Mouse (Mus musculus) hindbrain, embryonic 15.5 days (tissue): ENCODE results near the gene Ppard. TPM values are rescaled to one million over a fixed set of nuclear protein-coding genes. Genes with fewer than 3 reads are reported as not detected.

Experiments
- ATAC-seq: fragments of 200-750 bp; cut with Nextera tagmentation; 2 replicates; pipeline ENCODE4 v1.8.0; 2017; ENCODE audit warnings: low read depth, moderate number of reproducible peaks, moderate TSS enrichment; ENCODE audit not compliant: low FRiP score
- H3K27ac ChIP-seq: fragments of 300-500 bp; sonication (generic); replicated peaks from 2 replicates; pipeline ENCODE4 v1.5.1; 2015; ENCODE audit warnings: mild to moderate bottlenecking, inconsistent platforms
- H3K27me3 ChIP-seq: fragments of 300-500 bp; sonication (generic); 2 replicates; pipeline ENCODE4 v1.6.1; 2015; ENCODE audit warnings: control low read depth, inconsistent platforms
- H3K36me3 ChIP-seq: fragments of 300-500 bp; sonication (generic); 2 replicates; pipeline ENCODE4 v1.6.1; 2015; ENCODE audit warnings: control low read depth, inconsistent platforms
- H3K4me1 ChIP-seq: fragments of 300-500 bp; sonication (generic); replicated peaks from 2 replicates; pipeline ENCODE4 v1.6.1; 2015; ENCODE audit warnings: control low read depth, inconsistent platforms
- H3K4me2 ChIP-seq: fragments of 300-500 bp; sonication (generic); 2 replicates; pipeline ENCODE4 v1.6.1; 2015; ENCODE audit warnings: moderate library complexity, mild to moderate bottlenecking, inconsistent platforms
- H3K4me3 ChIP-seq: fragments of 300-500 bp; sonication (generic); 2 replicates; pipeline ENCODE4 v1.5.1; 2015; ENCODE audit warnings: mild to moderate bottlenecking, inconsistent platforms
- H3K9ac ChIP-seq: fragments of 300-500 bp; sonication (generic); 2 replicates; pipeline ENCODE4 v1.6.1; 2015; ENCODE audit warnings: inconsistent platforms
- H3K9me3 ChIP-seq: fragments of 300-500 bp; sonication (generic); 2 replicates; pipeline ENCODE4 v1.6.1; 2016; ENCODE audit warnings: control low read depth, inconsistent platforms
- WGBS: fragments of 180-500 bp; shearing (Covaris S2); methylation state at CpG from one replicate; pipeline ENCODE4 v1.1.7; 2015; 5-methylcytosine and 5-hydroxymethylcytosine counted together
- polyA plus RNA-seq: library from polyadenylated mRNA; unstranded; fragments of >200 nt; fragmentation: Nextera tagmentation; extraction: Ambion mirVana; gene quantifications from 2 replicates; pipeline ENCODE4 v1.2.1, GENCODE M21; 2015

Ppard gene
- polyA plus RNA-seq, 1 experiment from 2014 or later: 2.2 TPM

DNA sequence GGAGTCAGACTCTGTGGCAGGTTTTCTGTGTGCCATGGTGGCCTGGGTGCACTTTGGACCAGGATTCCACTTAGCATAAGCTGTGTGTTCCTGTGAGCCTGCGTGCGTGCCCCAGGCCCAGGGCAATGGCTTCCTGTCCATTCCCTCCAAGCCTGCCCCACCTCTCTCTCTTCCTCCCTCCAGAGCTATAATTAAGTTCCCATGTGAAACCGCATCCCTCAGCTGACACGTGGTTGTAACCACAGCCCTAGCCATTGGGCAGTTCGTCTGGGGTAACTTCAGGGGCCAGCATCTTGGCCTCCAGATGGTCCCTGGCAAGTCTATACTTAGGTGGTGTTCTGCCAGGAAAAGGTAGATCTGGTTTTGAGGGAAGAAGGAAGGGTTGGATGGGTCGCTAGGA lies 15.1 kb downstream of the Ppard start:
- 67% methylated on average over 6 of the region's 6 CpGs for WGBS
- peaks cover 23% of the 10 kb centered on the region for H3K4me1 ChIP-seq
- ATAC-seq: no peak

DNA sequence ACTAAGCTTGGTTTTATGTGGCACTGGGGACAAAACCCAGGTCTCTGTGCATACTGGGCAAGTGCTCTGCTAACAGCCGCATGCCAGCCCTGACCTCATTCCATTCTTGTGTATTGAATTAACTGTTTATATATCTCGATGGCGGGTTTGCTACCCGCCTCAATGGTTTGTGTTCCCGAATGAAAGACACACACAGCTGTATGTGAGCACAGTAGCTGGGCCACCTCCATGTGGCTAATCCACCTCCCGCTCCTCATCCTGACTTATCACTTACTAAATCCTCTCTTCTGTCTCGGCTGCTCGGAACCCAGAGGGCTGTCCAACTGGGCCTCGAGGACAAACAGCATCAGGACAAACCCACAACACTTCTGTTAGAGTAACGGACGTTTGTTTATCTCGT lies 16.6 kb downstream of the Ppard start:
- Histone ChIP-seq H3K4me2 (no peak overlapping the region), H3K27ac (no peak overlapping the region), H3K4me3 (no peak overlapping the region), H3K4me1 (peaks cover 23% of the 10 kb centered on the region), H3K27me3 (no peaks in the 10 kb centered on the region), H3K9ac (no peak overlapping the region), H3K9me3 (no peaks in the 10 kb centered on the region), H3K36me3 (no peaks in the 10 kb centered on the region)
- 77% methylated on average over 12 of the region's 12 CpGs for WGBS
- ATAC-seq: no peak

More for the DNA sequence above, 15.1 kb downstream of the Ppard start:
- Histone ChIP-seq H3K4me3 (no peak overlapping the region), H3K9ac (no peak overlapping the region), H3K27ac (no peak overlapping the region), H3K27me3 (no peaks in the 10 kb centered on the region), H3K9me3 (no peaks in the 10 kb centered on the region), H3K36me3 (no peaks in the 10 kb centered on the region), H3K4me2 (no peak overlapping the region)

DNA sequence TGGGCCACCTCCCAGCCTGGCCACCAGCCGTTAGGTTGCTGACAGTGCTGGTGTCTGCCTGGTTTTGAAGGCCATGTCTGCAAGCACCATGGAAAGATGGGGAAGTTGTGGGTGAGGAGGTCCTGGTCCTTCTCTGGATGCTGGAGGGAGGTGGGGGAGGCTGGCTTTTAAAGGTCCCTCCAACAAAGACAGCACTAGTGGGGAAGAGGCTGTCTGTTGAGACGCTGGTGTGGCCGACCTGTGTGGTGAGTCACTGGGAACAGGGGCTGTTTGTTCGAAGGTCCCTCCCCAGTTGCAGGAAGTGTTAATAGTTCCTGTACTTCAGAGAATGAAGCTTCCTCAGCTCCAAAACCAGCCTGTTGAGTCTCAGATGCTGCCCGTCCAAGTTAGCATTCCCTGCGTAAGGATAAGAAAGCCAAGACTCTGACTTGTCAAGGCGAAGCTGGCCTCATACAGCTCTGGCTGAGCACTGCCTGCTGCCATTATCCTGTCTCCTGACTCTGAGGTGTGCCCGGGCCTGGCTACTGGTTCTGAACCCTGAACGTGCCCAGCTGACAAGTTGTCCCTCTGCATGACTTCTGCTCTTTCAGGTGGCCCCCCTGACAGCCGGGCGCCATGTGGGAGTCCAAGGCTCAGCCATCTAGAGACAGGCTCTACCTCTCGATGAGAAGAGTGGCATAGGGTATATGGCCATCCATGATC lies 19.2 kb downstream of the Ppard start:
- no peak for ATAC-seq
- no peak overlapping the region for H3K4me3 ChIP-seq
- H3K9me3 ChIP-seq: no peaks in the 10 kb centered on the region
- H3K4me1 ChIP-seq: peaks cover 23% of the 10 kb centered on the region
- no peaks in the 10 kb centered on the region for H3K27me3 ChIP-seq
- no peaks in the 10 kb centered on the region for H3K36me3 ChIP-seq
- H3K9ac ChIP-seq: no peak overlapping the region
- H3K4me2 ChIP-seq: no peak overlapping the region
- no peak overlapping the region for H3K27ac ChIP-seq
- 86% methylated on average over 12 of the region's 12 CpGs for WGBS

DNA sequence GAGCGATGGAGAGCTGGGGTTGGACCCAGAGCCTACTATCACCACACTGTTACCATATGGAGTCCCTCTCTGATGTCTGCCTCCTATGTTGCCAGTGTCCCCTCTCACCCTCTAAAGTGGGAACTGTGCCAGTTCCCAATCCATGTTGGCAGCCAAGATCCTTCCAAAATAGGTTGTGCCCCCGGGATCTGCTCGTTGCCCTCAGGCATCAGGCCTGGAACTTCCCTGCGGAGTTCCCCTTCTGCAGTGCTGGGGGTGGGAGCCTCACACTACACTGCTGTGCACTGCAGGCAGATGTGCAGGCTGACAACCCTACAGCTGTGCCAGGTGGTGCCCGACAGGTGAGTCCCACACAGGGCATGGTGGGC lies 19.8 kb downstream of the Ppard start:
- H3K4me1 ChIP-seq: peaks cover 23% of the 10 kb centered on the region
- no peak overlapping the region for H3K4me2 ChIP-seq
- no peak overlapping the region for H3K4me3 ChIP-seq
- H3K27ac ChIP-seq: no peak overlapping the region
- no peaks in the 10 kb centered on the region for H3K27me3 ChIP-seq
- no peak overlapping the region for H3K9ac ChIP-seq
- no peak for ATAC-seq
- H3K9me3 ChIP-seq: no peaks in the 10 kb centered on the region
- H3K36me3 ChIP-seq: no peaks in the 10 kb centered on the region
- WGBS: 67% methylated on average over 5 of the region's 5 CpGs

DNA sequence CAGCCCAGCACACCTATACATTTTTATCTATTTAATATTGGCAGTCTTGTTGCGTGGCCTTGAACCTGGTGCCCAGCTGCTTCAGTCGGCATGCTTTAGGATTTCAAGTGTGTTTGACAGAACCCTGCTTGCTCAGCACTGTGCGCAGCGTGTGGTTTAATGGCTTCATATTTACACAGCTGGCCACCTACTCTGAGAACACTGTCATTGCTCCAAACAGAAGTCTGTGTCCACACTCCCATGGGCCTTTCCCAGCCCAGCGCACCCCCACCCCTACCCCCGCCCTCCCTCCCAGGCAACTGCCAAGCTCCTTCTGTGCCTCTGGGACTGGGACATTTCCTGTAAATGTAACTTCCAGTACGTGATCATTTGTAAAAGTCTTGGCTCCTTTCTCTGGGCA lies 20.7 kb downstream of the Ppard start:
- 74% methylated on average over 7 of the region's 7 CpGs for WGBS
- Histone ChIP-seq H3K27me3 (no peaks in the 10 kb centered on the region), H3K4me1 (peaks cover 23% of the 10 kb centered on the region), H3K4me3 (no peak overlapping the region), H3K9ac (no peak overlapping the region), H3K4me2 (no peak overlapping the region), H3K27ac (no peak overlapping the region), H3K9me3 (no peaks in the 10 kb centered on the region), H3K36me3 (no peaks in the 10 kb centered on the region)
- no peak for ATAC-seq

DNA sequence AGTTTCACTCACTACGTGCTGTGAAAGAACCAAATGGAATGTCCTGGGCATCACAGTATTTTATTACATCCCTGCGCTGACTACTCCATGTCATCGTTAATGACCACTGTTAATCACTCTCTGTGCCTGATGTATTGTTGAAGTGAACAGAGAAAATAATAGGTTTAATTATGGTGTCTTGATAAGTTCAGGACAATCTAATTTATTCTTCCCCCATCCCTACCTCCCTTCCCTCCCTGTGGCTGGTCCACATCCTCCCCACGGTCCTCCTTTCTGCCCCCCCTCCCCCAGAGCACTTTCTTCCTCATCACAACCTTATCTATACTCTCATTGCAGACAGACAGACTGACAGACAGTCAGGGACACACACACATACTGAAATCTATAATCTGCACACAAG lies 22.3 kb downstream of the Ppard start:
- no peak overlapping the region for H3K4me2 ChIP-seq
- H3K4me3 ChIP-seq: no peak overlapping the region
- H3K4me1 ChIP-seq: peaks cover 26% of the 10 kb centered on the region
- peak overlapping the region; percentile 20 for H3K27ac ChIP-seq
- H3K9me3 ChIP-seq: no peaks in the 10 kb centered on the region
- 48% methylated on average over 4 of the region's 4 CpGs for WGBS
- no peak overlapping the region for H3K9ac ChIP-seq
- no peaks in the 10 kb centered on the region for H3K27me3 ChIP-seq
- ATAC-seq: peak; percentile 52; the same call in 1 of the 2 replicates
- no peaks in the 10 kb centered on the region for H3K36me3 ChIP-seq

DNA sequence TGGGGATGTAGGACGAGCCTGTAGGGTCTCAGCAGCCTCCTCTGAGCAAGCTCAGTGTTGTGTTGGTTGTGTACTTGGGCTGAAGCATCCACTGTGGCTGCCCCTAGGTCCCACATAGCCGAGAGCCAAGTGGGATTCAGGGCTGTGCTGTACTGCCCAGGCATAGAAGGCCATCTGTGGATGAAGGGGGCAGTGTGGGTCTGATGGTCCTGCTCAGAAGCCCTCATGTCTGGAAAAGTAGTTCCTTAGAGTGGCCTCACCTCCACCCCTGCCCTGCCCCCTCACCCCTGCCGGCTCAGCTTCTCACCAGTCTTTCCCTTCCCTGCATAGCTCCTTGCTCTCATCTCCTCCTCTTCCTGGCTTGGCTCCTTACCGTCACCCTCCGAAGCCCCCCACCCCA lies 23.2 kb downstream of the Ppard start:
- WGBS: 37% methylated on average over 5 of the region's 5 CpGs
- no peak overlapping the region for H3K9ac ChIP-seq
- peak overlapping the region; percentile 20 for H3K27ac ChIP-seq
- no peak overlapping the region for H3K4me3 ChIP-seq
- no peaks in the 10 kb centered on the region for H3K9me3 ChIP-seq
- no peaks in the 10 kb centered on the region for H3K27me3 ChIP-seq
- H3K36me3 ChIP-seq: no peaks in the 10 kb centered on the region
- peaks cover 26% of the 10 kb centered on the region for H3K4me1 ChIP-seq
- ATAC-seq: no peak
- H3K4me2 ChIP-seq: no peak overlapping the region

DNA sequence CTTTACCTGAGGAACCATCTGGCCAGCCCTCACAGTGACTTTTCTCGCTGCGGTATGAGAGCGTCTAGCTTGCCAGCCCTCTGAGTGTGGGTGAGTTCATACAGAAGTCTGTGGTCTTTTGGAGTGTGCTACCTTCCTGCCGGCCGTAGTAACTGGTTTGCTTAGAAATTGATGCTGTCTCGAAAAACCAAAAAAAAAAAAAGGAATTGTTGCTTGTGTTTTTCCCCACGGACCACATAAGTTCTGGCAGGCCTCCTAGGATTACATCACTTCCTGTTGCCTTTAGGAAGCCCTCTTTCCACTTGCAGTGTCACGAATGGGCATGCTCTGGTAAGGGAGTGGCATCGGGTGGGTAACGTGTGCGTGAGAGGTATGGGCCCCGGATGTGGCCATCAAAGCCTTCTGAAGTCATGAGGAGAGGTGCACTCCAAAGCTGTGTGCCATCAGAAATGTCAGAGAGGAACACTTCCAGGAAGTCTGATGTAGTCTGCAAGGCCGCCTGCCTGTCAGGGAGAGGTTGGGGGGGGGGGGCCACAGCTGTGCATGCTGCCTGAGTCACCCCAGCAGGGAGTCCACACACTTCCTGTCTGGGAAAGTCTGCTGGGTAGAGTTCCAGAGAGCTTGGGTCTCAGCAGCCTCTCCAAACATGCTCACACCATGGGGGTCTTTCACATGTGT lies 24.3 kb downstream of the Ppard start:
- Histone ChIP-seq H3K9ac (no peak overlapping the region), H3K27me3 (no peaks in the 10 kb centered on the region), H3K9me3 (no peaks in the 10 kb centered on the region), H3K36me3 (no peaks in the 10 kb centered on the region), H3K4me1 (peaks cover 25% of the 10 kb centered on the region), H3K4me2 (no peak overlapping the region), H3K27ac (peak overlapping the region; percentile 20; the same call in 1 of the 2 replicates), H3K4me3 (no peak overlapping the region)
- no peak; the same call in 1 of the 2 replicates for ATAC-seq
- WGBS: 74% methylated on average over 13 of the region's 13 CpGs

DNA sequence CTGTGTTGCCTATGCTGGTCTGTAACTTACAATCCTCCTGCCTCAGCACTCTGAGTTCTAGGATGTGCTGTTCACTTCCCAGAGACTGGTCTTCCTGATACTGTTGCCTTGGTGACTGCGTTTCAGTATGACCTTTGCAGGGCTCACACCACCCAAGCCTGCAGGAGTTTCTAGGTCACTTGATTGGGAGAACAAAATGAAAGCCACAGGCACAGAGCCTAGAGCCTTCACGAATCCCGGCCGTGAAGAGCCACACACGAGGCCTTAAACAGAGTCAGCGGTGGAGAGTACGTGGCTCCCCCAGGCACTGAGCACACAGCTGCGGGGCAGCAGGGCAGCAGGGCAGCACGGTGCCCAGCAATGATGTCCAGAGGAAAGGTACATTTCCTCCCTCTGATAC lies 25.8 kb downstream of the Ppard start:
- no peaks in the 10 kb centered on the region for H3K9me3 ChIP-seq
- no peaks in the 10 kb centered on the region for H3K36me3 ChIP-seq
- no peaks in the 10 kb centered on the region for H3K27me3 ChIP-seq
- no peak for ATAC-seq
- H3K9ac ChIP-seq: no peak overlapping the region
- peaks cover 18% of the 10 kb centered on the region for H3K4me1 ChIP-seq
- H3K27ac ChIP-seq: no peak overlapping the region
- WGBS: 80% methylated on average over 9 of the region's 9 CpGs
- no peak overlapping the region for H3K4me2 ChIP-seq
- no peak overlapping the region for H3K4me3 ChIP-seq

DNA sequence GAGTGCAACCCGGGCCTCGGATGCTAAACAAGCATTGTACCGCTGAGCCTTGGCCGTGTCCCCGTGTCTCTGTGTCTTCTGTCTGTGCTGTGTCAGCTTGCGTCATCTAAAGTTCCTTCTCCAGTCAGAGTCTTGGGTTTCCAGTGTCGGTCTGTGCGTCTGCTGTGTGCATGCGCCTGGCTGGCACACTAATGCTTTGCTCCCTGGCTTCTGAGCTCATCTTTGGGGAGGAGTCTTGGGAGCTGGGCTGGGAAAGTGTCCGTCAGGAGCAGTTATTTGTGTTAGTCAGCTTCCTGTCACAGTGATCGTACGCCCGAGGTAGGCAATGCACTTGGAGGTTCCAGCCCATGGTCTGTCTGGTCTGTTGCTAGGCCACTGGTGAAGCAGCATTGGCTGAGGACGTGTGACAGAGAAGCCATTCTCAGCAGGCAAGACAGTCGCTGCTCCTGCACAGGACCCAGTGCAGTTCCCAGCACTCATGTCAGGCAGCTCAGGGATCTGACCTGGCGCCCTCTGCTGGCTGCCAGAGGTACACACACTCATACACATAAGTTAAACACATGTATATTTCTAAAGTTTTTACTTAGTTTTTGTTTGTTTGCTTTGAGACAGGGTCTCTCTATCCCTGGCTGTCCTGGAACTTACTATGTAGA lies 27.5 kb downstream of the Ppard start:
- H3K9me3 ChIP-seq: no peaks in the 10 kb centered on the region
- no peak overlapping the region for H3K27ac ChIP-seq
- peaks cover 13% of the 10 kb centered on the region for H3K4me1 ChIP-seq
- H3K4me2 ChIP-seq: no peak overlapping the region
- 73% methylated on average over 16 of the region's 16 CpGs for WGBS
- no peaks in the 10 kb centered on the region for H3K36me3 ChIP-seq
- no peak for ATAC-seq
- H3K4me3 ChIP-seq: no peak overlapping the region
- no peak overlapping the region for H3K9ac ChIP-seq
- H3K27me3 ChIP-seq: no peaks in the 10 kb centered on the region

DNA sequence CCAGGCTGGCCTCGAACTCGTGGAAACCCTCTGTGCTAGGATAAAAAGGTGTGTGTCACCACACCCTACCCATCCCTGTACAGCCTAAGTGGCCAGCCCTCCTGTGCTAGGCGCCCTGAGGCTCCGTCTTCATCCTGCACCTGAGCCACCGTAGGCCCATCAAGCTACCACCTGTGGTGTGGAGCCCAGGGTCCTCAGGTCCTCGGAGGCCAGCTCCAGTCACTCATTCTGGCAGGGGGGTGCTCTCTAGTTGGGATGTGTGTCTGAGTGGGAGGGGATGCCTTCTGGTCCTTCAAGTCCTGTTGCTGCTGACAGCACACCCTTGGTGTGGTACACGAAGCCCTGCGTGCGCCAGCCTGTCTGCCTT lies 28.0 kb downstream of the Ppard start:
- no peak for ATAC-seq
- H3K4me2 ChIP-seq: no peak overlapping the region
- H3K9me3 ChIP-seq: no peaks in the 10 kb centered on the region
- no peaks in the 10 kb centered on the region for H3K27me3 ChIP-seq
- 87% methylated on average over 9 of the region's 9 CpGs for WGBS
- no peaks in the 10 kb centered on the region for H3K36me3 ChIP-seq
- peaks cover 7% of the 10 kb centered on the region for H3K4me1 ChIP-seq
- no peak overlapping the region for H3K4me3 ChIP-seq
- no peak overlapping the region for H3K9ac ChIP-seq
- H3K27ac ChIP-seq: no peak overlapping the region

DNA sequence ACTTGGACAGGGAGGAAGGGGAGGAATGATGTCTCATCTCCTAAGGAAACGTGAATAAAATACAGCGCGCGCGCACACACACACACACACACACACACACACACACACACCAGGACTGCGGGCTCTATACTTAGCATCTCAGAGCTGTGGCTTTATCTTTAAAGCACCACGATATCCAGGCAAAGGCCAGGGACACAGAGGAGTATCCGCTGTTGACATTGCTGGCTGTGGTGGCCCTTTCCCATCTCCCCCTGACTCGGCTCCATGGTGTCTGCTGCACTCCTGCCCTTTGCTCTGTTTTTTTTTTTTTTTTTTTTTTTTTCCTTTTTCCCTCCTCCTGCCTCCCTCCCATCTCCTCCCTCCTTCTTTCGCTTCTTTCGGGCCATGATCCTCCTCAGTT lies 29.3 kb downstream of the Ppard start:
- Histone ChIP-seq H3K9ac (no peak overlapping the region), H3K27ac (no peak overlapping the region), H3K27me3 (no peaks in the 10 kb centered on the region), H3K9me3 (no peaks in the 10 kb centered on the region), H3K36me3 (no peaks in the 10 kb centered on the region), H3K4me2 (no peak overlapping the region), H3K4me1 (0 out of 2 replicates have a peak, but pooled peaks cover 3% of the 10 kb centered on the region), H3K4me3 (no peak overlapping the region)
- no peak for ATAC-seq
- 76% methylated on average over 11 of the region's 11 CpGs for WGBS
